Mouse (Mus musculus): Measurements from ENCODE around the gene Sptbn2.

DNA sequence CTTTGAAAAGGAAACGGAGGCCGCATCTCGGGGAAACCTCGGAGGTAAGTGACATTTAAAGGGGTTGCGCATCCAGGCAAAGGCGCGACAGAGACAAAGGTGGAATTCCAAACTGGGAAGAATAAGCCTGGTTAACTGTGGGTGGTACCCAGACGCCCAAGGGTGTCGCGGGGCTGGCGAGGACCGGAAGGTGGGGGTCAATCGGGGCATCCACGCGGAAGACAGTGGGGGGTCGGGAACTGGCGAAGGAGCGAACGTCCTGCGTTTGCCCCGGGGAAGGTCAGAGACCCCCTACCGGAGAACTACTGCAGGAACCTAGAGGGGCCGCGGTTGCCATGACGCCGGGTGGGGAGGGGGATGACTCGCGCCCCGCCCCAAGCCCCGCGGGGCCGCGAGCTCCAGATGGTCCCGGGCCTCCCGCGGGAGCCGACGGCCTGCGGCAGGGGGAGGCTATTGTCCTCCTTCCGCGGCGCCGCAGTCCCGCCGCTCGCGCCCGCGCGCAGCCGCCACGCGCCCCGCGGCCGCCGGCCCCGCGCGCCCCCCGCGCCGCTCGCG is 711 bp downstream of the Sptbn2 start:
- TF ChIP-seq POLR2A (IDR thresholded peaks at IDR 0.05; ENCODE audit: borderline replicate concordance, insufficient read depth, low read length) (no peak; the same call in 1 of the 2 replicates), CTCF (IDR thresholded peaks at IDR 0.05; ENCODE audit: borderline replicate concordance, insufficient read depth, low read depth, low read length) (no peak)

All from cerebellum, adult 2 months (tissue).